Mouse (Mus musculus) liver, adult 2 months (tissue): Measurements from ENCODE around the gene Mpnd.

Experiments
- CTCF ChIP-seq: fragments of 200-500 bp; IDR thresholded peaks from 2 replicates; pipeline ENCODE4 v1.5.1; 2011; ENCODE audit warnings: low read depth, low read length, control low read depth
- POLR2A ChIP-seq: fragments of 200-500 bp; IDR thresholded peaks from 2 replicates; pipeline ENCODE4 v1.6.1; 2011; ENCODE audit warnings: low read length, control low read depth; ENCODE audit not compliant: insufficient read depth; ENCODE audit errors: extremely low read depth

DNA sequence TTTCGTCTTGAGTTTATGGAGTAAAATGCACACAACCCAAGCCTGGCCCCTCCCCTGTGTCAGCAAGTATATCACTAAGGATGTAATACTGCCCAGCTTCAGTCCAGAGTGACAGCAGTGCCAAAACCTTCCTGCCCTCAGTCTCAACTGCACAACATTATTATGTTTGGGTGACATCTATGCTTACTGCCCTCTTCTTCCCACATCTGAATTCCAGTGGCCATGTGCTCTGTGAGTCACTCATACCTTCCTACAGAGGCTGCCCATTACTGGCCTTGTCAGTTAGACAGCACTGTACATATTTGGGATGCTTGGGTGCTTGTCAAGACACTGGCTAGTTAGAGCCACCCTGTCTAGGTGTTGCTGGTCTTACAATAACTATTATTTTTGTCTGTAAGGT, 20.8 kb downstream of the Mpnd start:
- TF ChIP-seq POLR2A = no peak
- TF ChIP-seq CTCF = no peak
